Mouse (Mus musculus) adipose tissue, adult 10 weeks (tissue): Measurements from ENCODE around the gene Crtac1. TPM values are rescaled to one million over a fixed set of nuclear protein-coding genes. Genes with fewer than 3 reads are reported as not detected.

Experiments
- polyA plus RNA-seq: library from polyadenylated mRNA; stranded (reverse); fragments of 350-450 nt; fragmentation: Illumina TruSeq; extraction: RNeasy Lipid Tissue Mini Kit (QIAGEN cat#74804); gene quantifications from one replicate; pipeline ENCODE4 v1.2.3, GENCODE M21; 2014; ENCODE audit warnings: low read depth, low replicate concordance

The Crtac1 gene
- 1.4 TPM for polyA plus RNA-seq

DNA sequence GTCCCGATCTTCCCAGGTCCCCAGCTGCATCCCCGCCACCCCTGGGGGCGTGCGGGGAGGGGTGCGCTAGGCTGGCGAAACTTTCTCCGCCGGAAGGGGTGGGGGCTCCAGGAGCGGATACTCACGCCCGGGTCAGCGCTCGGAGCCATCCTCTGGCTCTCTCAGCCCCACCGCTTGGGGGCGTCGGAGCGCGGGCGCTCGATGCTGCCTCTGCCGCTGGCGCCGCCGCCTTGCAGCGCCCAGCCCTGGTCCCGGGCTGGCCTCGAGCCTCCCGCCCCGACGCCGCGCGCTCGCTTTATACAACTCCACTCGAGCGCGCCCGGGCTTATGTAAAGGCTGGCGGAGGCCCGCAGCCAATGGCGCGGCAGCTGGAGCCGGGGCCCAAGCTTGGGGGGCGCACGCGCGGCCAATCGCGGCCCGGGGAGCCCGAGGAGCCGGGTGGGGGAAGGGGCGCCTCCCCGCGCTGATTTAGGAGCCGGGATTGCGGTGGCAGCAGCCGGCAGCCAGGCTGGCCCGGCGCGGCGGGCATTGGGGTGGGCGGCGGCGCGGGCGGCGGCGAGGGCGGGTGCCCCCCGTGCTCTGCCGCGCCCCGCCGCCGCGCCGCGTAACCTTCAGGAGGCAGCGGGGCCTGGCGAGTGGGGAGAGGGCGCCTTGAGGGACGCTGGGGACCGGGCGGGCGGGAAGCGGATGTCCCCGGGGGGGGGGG lies at the start of gene Crtac1:
Gene Crtac1, minus strand, starts transcription at position 299 of the 706 bp plus-strand sequence.

GRCm38 (mm10) chr19:42247519-42247918 lies 184.1 kb downstream of the Crtac1 start, which contains the start of gene Golga7b:
Gene Golga7b (plus strand): TSS chr19:42247574.

Other genes starting within 250 kb of the Crtac1 start
- 9.2 TPM for gene Sfrp5, start 229.5 kb downstream of the Crtac1 start, polyA plus RNA-seq
- 0.27 TPM for gene Golga7b, start 184.2 kb downstream of the Crtac1 start, polyA plus RNA-seq
- 16.4 TPM for gene R3hcc1l, start 87.0 kb upstream of the Crtac1 start, polyA plus RNA-seq
- gene Loxl4, start 181.0 kb upstream of the Crtac1 start, polyA plus RNA-seq: 1.5 TPM